Mouse (Mus musculus) layer of hippocampus, adult 18-20 months (tissue): ENCODE data around the gene Mrpl12. TPM values are rescaled to one million over a fixed set of nuclear protein-coding genes. Genes with fewer than 3 reads are reported as not detected.

Source experiments
- DNase-seq, 2 experiments: peaks; one replicate each; pipeline ENCODE4 v3.0.0; 2022; ENCODE audit warnings: low spot score in 2 of 2
- total RNA-seq, 2 experiments: library from RNA; stranded (reverse); gene quantifications; 2 replicates each; pipeline ENCODE4 v1.2.3; 2021

The Mrpl12 gene
- total RNA-seq, 2 experiments from 2014 or later = 65.1 to 67.5 TPM

DNA sequence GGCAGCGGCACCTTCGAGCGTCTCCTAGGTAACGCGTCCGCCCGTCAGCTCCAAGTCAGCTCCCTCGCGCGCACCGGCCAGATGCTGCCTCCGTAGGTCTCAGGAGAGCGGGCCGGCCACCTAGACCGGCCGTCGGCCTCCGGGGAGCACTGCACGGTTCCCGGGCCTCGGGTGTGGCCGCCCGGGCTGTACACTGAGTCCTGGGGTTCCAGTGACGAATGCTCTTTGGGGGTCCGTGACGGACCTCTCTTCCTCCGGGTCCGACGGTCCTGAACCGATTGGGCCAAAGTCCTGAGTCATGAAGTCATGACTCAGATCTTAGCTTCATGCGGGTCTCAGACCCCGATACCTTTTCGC is 16.7 kb upstream of the Mrpl12 start:
- DNase-seq = no peak

DNA sequence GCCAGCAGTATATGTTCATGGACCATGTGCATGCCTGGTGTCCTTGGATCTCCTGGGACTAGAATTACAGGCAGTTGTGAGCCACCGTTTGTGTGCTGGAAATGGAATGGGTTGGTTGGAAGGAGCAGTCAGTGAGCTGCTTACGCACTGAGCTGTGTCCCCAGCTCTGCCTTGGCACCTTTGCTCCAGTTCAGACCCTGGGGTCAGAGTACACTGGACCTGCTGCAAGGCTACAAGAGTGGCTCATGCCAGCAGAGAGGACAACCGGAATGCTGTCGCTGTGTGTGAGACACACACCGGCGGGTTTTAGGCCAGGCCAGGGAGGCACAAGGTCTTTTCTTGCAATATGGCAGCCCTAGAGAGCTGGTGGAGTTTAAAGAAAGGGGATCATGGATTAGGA is 12.4 kb upstream of the Mrpl12 start:
- no peak for DNase-seq

DNA sequence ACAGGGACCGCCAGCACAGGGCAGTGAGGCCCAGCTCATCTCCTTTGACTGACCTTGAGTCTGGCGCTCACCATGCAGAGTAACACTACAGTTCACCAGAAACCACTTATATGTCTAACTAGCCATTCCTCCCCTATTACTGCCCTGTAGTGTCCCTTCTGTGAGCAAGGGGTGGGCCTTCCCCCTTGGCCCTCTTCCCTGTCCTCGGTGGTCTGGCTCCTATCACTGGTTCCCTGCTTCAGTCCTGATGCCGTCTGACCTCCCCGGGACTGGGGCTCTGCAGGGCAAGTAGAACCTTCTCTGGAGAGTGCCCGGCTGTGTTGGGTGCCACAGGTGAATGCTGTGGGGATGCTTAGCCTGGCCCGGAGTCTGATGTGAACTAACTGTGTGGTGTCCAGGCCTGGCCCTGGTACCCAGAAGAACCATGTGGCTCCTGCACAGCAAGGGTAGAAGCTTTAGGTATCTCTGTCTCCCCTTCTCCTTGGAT is 922 bp upstream of the Mrpl12 start:
- DNase-seq = no peak

DNA sequence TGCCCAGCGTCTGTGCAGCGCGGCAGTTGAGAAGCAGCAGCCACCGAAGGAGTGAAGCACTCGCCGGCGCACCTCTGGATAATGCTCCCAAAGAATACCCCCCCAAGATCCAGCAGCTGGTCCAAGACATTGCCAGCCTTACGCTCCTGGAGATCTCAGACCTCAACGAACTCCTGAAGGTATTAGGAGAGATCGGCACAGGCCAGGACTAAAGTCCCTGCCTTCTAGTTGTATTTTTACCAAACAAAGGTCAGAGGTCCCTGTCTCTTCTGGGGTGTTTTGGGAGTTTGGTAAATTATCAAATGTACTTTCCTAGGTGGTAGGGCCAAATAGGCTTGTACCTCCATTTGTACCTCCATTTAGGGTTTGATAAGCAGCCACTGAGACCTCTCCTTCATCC is 838 bp downstream of the Mrpl12 start:
- no peak for DNase-seq

DNA sequence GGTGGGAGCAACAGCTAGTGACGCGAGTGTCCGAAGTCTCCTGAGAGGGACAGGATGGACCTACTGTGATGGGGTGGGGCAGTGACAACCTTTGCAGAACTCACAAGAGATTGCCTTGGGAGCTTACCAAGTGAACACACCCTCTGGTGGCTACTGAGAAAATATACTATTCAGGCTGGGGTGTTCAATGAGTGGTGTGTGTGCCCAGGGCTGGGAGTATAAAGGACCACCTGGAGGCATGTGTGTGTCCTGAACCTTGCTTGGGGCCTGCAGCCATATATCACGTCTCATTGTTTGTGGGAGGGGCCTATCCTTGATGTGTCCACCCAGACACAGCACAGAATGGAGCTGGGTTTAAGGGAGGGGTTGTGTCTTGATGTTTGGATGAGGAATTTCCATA is 4.1 kb downstream of the Mrpl12 start:
- DNase-seq = no peak

DNA sequence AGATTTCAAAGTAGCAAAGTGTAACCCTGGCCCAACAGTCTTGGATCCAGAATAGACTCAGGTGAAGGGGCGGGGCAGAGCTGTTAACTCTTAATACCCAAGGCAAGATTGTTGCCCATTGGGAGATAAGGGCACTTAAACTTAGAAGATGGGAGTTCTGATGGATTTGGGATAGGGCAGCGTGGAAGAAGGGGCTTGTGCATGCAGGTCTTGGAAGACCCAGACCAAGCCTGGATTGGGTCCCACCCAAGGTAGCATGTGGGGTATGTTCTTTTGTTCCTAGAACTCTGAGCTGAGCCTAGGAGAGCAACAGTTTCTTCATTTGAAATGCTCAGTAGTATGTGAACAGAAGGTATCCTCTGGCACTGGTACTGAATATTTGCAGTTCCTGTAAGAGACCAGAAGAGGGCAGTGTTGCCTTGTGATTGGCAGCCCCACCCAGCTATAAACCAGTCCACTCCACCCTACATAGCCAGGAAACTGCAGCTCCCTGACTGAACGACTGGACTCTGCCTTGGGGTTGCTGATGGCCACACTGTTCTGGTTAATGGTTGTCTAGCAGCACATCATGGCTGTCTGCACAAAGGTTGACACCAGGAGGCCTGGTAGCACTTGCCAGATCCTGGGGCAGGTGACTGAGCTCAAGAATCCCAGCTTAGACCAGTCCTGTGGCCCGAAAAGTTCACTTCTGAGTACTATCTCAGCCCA is 4.8 kb downstream of the Mrpl12 start:
- DNase-seq = peak; percentile 52 to 83

DNA sequence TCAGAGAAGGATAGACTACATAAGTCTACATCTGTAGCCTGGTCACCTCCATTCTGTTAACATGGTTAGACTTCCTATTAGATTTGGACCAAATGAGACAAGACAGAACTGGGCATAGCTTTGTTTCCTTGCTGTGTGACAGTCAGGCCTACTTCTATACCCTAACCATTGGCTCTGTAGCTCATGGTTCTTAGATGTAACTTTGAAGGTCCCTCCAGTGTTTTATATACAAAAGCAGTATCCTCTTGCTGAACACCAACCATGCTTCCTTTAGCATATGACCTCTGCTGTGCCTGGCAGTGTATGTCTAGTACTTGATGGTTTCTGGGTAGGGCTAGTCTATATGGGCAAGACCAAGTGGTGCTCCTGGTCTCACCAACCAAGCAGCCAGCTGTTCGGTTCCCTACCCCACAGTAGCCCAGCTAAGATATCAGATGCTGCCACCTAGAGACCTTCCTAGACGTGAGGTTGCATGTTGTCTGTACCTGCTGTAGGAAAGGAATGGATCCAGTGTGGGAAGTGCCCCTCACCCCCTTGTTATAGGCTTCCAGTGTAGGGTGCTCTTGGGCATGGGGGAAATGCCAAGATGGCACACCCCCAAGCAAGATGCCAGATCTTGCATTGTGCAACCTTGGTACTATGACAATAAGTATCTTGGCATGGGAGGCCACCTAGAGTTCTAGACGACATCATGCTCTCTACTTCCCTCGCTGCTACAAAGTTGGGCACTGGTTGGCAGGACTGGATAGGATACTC is 6.1 kb downstream of the Mrpl12 start:
- DNase-seq = no peak

DNA sequence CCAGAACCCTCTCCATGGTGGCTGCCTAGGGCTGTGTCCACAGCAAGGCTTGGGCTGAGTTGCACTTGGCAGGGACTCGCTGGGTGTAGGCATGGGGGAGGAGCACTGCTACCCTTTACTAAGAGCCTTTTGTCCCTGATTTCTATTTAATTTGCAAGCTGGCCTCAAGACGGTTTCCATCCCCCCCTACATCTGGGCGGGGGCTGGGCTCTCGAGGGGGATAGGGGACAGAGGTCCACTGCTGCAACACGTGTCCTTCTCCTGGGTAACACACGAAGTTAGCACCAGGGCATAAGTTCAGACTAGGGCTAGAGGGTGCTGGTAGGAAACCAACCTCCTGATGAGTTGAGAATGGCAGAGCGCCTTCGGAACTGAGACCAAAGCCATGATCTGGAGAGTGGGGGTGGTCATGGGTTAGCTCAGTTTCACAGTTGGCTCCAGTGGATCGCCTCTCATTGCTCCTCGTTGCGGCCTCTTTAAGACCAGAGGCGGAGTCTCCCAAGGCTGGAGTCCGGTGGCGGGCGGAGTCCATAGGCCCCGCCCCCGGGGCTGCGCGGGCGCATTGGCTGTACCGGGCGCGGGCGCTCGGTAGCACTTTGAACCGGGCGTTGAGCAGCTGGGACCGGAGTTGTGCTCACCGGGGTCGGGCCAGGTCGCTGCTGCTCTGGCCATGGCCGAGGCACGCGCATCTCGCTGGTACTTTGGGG is 7.1 kb downstream of the Mrpl12 start, which contains the start of gene Slc25a10:
Gene Slc25a10, plus strand, starts transcription at position 524 of the 707 bp plus-strand sequence.
- peak; percentile 80 to 90 for DNase-seq

DNA sequence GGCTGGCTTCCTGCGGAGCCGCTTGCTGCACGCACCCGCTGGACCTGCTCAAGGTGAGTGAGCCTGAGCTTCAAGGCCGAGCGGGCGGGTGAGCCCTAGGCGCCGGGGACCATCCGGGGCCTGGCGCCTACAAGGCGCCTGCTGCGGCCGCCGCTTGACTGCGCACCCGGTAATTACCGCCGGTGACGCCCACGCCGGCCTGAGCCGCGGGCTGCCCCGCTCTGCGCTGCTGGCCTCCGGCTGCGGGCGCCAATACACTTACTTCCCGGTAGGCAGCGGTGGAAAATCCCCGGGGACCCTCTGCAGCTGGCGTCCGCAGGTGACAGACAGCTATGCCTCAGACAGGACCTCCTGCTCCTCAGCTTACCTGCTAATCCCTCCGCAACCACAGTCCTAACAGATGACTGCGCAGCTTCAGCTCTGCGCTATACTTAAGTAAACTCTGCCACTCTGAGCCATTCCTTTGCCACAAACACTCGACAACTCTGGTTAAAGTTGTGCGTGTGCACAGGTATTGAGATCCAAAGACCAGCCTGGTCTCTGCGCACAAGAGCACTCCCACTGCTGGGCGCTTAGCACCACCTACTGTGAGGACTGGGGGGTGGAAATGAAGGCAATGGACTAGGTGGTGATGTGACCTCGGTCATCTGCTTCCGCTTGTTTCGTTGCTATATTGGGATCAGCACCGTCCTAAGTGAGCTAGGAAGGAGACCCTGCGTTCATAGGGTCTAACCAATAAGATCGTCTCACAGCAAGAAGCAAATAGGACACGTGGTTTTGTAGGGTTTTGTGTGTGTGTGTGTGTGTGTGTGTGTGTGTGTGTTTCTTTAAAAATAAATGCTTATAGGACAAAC is 7.8 kb downstream of the Mrpl12 start:
- peak in 1 of 2 experiments; percentile 21 for DNase-seq

DNA sequence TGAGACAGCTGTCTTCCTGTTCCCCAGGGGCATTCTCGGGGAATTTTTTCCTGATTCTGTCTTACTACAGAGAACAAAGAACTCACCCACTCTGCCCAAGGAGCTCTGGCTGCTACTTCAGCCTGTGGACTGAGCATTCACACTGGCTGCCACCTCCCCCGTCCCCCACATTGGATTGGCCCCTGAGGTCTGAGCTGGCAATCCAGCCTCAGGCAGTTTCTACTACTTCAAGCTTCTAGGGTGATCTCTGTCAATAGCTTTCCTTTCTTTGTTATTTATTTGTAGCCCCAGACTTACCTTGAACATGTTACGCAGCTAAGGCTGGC is 8.4 kb downstream of the Mrpl12 start:
- no peak for DNase-seq

DNA sequence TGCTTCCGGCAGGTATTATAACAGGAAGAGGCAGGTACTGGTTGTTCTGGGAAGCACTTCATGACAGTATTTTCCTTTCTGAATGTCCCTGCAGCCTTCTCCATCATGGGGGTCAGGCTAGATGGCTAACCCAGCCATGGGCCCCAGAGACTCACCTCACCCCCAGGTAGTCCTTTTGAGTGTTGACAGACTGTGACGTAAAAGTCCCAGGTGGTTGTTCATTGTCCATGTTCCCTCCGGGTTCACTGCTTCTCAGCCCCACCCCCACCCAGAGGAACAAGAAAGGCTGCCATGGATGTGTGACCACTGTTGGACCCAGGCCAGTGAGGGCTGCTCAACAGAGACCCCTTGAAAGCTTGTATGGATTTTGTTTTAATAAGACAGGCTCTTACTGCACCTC is 8.9 kb downstream of the Mrpl12 start:
- DNase-seq = no peak

DNA sequence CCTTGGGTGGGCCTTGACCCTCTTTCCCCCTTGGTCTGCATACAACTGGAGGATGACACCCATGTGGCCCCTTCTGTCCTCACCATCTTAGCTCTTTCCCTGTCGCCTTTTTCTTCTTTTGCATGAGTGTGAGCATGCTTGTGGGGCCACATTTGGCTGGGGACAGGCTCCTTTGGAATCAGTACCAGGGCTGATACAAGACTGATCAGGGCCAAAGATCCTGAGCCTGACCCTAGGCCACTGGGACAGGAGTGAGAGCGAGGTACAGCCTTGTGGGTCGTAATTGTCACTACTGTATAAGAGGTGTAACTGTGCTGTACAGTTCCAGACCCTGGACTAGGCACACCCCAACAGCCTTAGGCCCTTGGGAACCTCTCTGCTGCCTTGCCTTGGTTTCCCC is 9.5 kb downstream of the Mrpl12 start:
- no peak for DNase-seq

DNA sequence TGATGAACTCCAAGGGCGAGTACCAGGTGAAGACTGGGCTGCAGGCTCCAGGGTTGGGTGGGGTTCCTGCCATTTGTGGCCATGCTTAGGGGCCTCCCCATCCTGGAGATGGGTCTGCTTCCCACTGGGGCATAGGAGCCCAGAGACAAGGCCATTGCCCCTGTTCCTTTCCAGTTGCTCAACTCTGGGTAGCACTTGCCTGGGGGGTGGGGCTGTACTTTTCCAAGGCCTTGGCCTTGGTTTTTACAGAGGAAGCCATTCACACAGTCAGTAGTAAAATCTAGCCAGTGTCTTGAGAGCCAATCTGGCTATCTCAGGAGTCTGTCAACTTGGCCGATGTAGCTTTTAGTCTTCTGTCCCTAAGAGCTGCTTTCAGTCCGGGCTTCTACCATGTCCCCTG is 13.0 kb downstream of the Mrpl12 start:
- no peak for DNase-seq

DNA sequence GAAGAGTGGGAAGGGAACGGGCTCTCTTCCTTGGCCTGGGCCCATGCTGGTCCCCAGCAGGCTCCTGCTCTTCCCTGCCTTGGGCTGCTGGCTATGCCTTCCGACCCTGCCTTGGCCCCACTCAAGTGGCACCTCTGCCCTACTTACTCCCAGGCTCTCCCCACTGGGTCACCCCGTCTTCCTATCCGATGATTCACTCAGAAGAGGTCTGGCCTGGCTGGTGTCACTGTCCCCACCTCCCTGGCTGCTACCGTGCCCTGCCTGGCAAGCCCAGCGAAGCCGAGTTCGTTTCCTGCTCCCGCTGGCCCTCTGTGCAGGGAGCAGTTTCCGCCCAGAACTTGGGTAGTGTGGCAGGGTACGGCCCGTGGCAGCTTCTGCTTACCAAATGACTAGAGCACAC is 13.8 kb downstream of the Mrpl12 start:
- DNase-seq = no peak

DNA sequence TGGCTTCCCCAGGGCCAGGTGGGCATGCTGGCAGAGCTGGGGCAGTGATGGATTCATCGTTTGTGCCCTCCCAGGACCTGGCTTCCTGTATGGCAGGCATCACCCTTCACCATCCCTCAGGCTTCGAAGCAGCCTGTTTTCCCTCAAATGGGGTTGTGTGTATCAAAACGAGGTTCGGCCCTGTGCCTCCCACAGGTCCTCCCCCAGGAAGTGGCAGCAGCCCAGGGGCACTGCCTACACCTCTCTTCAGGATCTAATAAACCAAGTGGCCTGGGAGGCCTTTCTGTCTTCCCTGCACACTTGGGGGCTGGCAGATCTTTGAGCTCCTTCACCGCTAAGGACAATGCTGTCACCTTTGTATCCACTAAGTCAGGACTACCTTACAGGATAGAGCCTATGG is 14.5 kb downstream of the Mrpl12 start:
- no peak for DNase-seq

DNA sequence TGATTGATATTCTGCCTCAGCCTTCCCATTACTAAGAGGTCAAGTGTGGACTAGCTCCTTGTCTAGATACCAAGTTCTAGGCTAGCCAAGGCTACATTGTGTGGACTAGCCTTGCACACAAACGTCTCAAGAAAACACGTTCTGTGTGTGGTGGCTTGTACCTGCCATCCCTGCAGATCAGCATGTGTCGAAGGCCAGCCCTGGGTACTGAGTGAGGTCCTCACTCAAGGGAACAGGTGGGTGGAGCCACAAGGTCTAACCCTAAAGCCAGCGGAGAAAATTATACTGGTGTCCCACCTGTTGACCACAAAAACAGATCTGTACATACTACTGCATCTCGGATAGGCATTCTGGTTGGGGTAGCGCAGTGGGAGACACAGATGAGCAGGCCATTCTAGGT is 15.5 kb downstream of the Mrpl12 start:
- DNase-seq = no peak

DNA sequence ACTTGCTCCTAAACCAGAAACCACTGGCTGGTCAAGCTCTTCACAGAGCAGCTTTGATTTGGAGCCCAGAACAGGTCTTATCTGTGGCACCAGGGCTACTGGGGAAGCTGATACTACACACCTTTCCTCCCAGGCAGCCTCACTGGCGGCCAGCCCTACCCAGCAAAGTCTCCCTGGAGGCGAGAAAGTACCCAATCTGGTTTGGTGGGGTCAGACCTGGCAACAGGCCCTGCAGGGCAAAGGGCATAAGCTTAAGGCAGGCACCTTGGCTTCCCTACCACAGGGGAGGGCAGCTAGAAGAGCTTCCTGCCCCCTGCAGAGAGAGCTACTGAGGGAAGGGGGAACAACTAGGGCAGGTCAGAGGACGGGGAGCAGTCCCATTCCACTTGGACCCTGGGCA is 15.9 kb downstream of the Mrpl12 start:
- no peak for DNase-seq

DNA sequence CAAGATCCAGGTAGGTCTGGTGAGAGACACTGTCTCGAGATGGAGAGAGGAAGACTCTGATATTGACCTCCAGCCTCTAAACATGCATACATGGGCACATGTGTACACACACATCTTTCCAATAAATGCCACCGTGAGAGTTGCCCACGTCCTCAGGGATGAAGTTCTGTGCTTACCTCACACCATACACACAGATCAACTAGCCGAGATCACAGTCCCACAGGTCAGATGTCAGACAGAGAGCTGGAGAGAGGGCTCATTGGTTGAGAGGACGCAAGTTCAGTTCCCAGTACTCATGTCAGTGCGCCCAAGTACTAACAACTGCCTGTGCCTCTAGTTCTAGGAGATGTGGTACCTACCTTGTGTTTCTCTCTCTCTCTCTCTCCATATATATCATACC is 16.6 kb downstream of the Mrpl12 start:
- DNase-seq = no peak

DNA sequence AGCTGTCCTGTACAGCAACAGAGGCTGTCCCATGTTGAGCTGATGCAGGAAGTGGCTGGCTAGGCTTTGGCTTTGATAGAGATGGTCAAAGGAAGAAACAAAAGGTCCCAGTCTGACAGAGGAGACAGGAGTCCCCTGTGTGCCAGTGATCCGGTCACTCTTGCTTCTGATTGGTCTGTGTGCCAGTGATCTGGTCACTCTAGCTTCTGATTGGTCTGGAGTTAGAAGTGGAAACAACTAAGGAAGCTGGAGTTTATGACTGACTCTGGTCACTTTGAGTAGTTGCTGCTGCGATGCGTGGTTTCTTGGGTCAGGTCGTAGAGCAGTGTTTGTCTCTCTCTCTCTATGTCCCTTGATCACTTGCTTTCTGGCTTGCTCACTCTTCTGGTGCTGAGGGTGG is 17.3 kb downstream of the Mrpl12 start:
- DNase-seq = no peak

DNA sequence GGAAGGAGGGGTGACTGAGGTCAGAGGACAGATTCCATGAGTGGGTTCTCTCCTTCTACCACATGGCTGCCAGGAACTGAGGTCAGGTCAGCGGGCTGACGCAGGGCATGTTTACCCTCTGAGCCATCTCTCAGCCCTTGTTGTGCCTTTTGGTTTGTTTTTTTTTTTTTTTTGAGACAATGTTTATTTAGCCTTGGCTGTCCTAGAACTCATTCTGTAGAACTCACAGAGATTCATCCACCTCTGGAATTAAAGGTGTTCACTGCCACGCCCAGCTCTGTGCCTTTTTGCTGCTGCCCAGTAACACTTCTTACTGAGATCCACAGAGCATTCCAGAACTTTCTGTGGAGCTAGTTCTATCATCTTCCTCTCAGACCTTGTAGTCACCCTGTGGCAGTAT is 21.2 kb downstream of the Mrpl12 start:
- DNase-seq = no peak

DNA sequence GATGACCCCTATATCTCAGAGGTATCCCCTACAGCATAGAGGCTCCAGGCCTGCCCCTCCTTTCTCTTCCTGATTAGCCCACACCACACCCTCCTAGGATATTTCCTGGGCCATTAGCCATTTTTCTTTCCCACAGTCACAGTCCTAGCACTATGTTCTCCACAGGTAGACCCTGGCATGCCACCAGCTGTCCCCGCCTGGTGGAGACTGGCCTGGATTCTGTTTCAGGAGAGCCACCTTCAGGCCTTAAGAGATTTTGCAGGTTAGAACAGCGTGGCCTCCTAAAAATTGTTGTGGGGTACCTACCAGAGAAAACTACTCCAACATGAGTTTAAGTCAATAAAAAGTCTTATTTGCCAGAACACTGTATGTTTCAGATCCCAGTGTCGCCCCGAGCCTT is 22.5 kb downstream of the Mrpl12 start:
- DNase-seq = no peak
